Mouse (Mus musculus): ENCODE measurements around the gene G6pc. TPM values are rescaled to one million over a fixed set of nuclear protein-coding genes. Genes with fewer than 3 reads are reported as not detected.
"Not testable (repeated sequence)": the region's sequence is repeated elsewhere in the genome, so short reads cannot be mapped to it uniquely, and the experiment has no call there.

Gene G6pc
- total RNA-seq, 2 experiments from 2014 or later: 0.14 TPM; not detected in 1

- no peak for DNase-seq (ENCODE audit: low spot score in 2 of 2)
- intact Hi-C loops (cut with DNase I): no loop called here
Observed at GRCm38 (mm10) chr11:101353436-101353835, 13.9 kb upstream of the G6pc start.

GRCm38 (mm10) chr11:101354438-101355010, 12.8 kb upstream of the G6pc start:
- intact Hi-C loops (cut with DNase I): no loop called here
- DNase-seq (ENCODE audit: low spot score in 2 of 2): no peak

GRCm38 (mm10) chr11:101355916-101356315, 11.4 kb upstream of the G6pc start:
- DNase-seq (ENCODE audit: low spot score in 2 of 2): no peak
- intact Hi-C loops (cut with DNase I): no loop called here

GRCm38 (mm10) chr11:101357505-101358182, 9.7 kb upstream of the G6pc start:
- no peak for DNase-seq (ENCODE audit: low spot score in 2 of 2)
- intact Hi-C loops (cut with DNase I): no loop called here

- intact Hi-C loops (cut with DNase I): no loop called here
- no peak for DNase-seq (ENCODE audit: low spot score in 2 of 2)
Observed at GRCm38 (mm10) chr11:101359776-101360175, 7.6 kb upstream of the G6pc start.

GRCm38 (mm10) chr11:101360651-101361113, 6.7 kb upstream of the G6pc start:
- intact Hi-C loops (cut with DNase I): no loop called here
- DNase-seq (ENCODE audit: low spot score in 2 of 2): no peak

- intact Hi-C loops (cut with DNase I): no loop called here
- no peak for DNase-seq (ENCODE audit: low spot score in 2 of 2)
Observed at GRCm38 (mm10) chr11:101364531-101364931, 2.8 kb upstream of the G6pc start.

GRCm38 (mm10) chr11:101370141-101370540, 2.8 kb downstream of the G6pc start:
- intact Hi-C loops (cut with DNase I): no loop called here
- DNase-seq (ENCODE audit: low spot score in 2 of 2): no peak

GRCm38 (mm10) chr11:101374421-101374938, 7.1 kb downstream of the G6pc start:
- intact Hi-C loops (cut with DNase I): no loop called here
- DNase-seq (ENCODE audit: low spot score in 2 of 2): no peak

- intact Hi-C loops (cut with DNase I); DNase-seq (ENCODE audit: low spot score in 2 of 2): not testable (repeated sequence)
Observed at GRCm38 (mm10) chr11:101378196-101378595, 10.8 kb downstream of the G6pc start.

- intact Hi-C loops (cut with DNase I): no loop called here
- no peak for DNase-seq (ENCODE audit: low spot score in 2 of 2)
Observed at GRCm38 (mm10) chr11:101378926-101379325, 11.6 kb downstream of the G6pc start.

GRCm38 (mm10) chr11:101381817-101382216, 14.5 kb downstream of the G6pc start:
- intact Hi-C loops (cut with DNase I): no loop called here

GRCm38 (mm10) chr11:101395110-101395509, 27.7 kb downstream of the G6pc start:
- intact Hi-C loops (cut with DNase I): loop anchor here (1.0 to 5.0 kb wide), 2 partner anchors 72 to 183 kb away; no protein-coding TSS in a partner anchor
- peak; percentile 75 to 81 for DNase-seq (ENCODE audit: low spot score in 2 of 2)

More at GRCm38 (mm10) chr11:101381817-101382216, 14.5 kb downstream of the G6pc start:
- no peak for DNase-seq (ENCODE audit: low spot score in 2 of 2)

GRCm38 (mm10) chr11:101415306-101415705, 47.9 kb downstream of the G6pc start:
- intact Hi-C loops (cut with DNase I): loop anchor here (10.0 kb wide), 1 partner anchor 321 kb away; the partner anchor contains the start of gene Psmc3ip

GRCm38 (mm10) chr11:101416433-101417100, 49.2 kb downstream of the G6pc start:
- intact Hi-C loops (cut with DNase I): loop anchor here (10.0 kb wide), 1 partner anchor 322 kb away; the partner anchor contains the start of gene Psmc3ip
- no peak for DNase-seq (ENCODE audit: low spot score in 2 of 2)

More at GRCm38 (mm10) chr11:101415306-101415705, 47.9 kb downstream of the G6pc start:
- DNase-seq (ENCODE audit: low spot score in 2 of 2): no peak

GRCm38 (mm10) chr11:101417101-101417855, 49.9 kb downstream of the G6pc start, which contains the start of gene Aarsd1:
TSS of gene Aarsd1 (minus strand) at chr11:101417615.
- peak; percentile 89 to 91 for DNase-seq (ENCODE audit: low spot score in 2 of 2)
- intact Hi-C loops (cut with DNase I): loop anchor here (10.0 kb wide), 1 partner anchor 322 kb away; the partner anchor contains the start of gene Psmc3ip

- intact Hi-C loops (cut with DNase I): loop anchor here (10.0 kb wide), 1 partner anchor 324 kb away; the partner anchor contains the start of gene Psmc3ip
- DNase-seq (ENCODE audit: low spot score in 2 of 2): peak; percentile 41 to 78
Observed at GRCm38 (mm10) chr11:101418991-101419390, 51.6 kb downstream of the G6pc start.

GRCm38 (mm10) chr11:101419610-101420009, 52.2 kb downstream of the G6pc start:
- DNase-seq (ENCODE audit: low spot score in 2 of 2): no peak
- intact Hi-C loops (cut with DNase I): loop anchor here (10.0 kb wide), 1 partner anchor 325 kb away; the partner anchor contains the start of gene Psmc3ip

GRCm38 (mm10) chr11:101420148-101420547, 52.8 kb downstream of the G6pc start:
- intact Hi-C loops (cut with DNase I): no loop called here
- DNase-seq (ENCODE audit: low spot score in 2 of 2): no peak

All from left cerebral cortex, postnatal 25 days (tissue).